Mouse (Mus musculus): Measurements from ENCODE around the gene Hist1h4h. TPM values are rescaled to one million over a fixed set of nuclear protein-coding genes. Genes with fewer than 3 reads are reported as not detected.
A peak's percentile ranks its signal among the peaks of the same experiment; 100 is the strongest.
"Not testable (repeated sequence)": the region's sequence is repeated elsewhere in the genome, so short reads cannot be mapped to it uniquely, and the experiment has no call there.

The Hist1h4h gene
- polyA plus RNA-seq, 1 experiment from 2014 or later = 7.1 TPM

DNA sequence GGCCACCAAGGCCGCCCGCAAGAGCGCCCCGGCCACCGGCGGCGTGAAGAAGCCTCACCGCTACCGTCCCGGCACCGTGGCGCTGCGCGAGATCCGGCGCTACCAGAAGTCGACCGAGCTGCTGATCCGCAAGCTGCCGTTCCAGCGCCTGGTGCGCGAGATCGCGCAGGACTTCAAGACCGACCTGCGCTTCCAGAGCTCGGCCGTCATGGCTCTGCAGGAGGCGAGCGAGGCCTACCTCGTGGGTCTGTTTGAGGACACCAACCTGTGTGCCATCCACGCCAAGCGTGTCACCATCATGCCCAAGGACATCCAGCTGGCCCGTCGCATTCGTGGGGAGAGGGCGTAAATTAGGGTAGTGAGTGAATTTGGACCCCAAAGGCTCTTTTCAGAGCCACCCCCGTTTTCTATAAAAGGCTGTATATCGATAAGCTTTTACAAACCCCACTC is 45.0 kb downstream of the Hist1h4h start:
- Histone ChIP-seq H3K4me1 (ENCODE audit: control insufficient read depth, insufficient read depth, low read length) (peaks cover 29% of the 10 kb centered on the region), H3K4me3 (ENCODE audit: low read depth, low read length) (peak overlapping the region; percentile 37), H3K9ac (ENCODE audit: low read length) (peak overlapping the region; percentile 74), H3K4me2 (ENCODE audit: low read length) (peak overlapping the region; percentile 77), H3K27ac (ENCODE audit: low read depth, low read length) (peak overlapping the region; percentile 78)
- H3K9me3 ChIP-seq (replicated peaks; ENCODE audit: control insufficient read depth, low read length); H3K36me3 ChIP-seq (ENCODE audit: control insufficient read depth, insufficient read depth, low read length); H3K27me3 ChIP-seq (replicated peaks; ENCODE audit: control insufficient read depth, insufficient read depth, low read length); ATAC-seq; DNase-seq (ENCODE audit: low spot score): not testable (repeated sequence)
- 0% methylated on average over 8 of the region's 40 CpGs for WGBS

DNA sequence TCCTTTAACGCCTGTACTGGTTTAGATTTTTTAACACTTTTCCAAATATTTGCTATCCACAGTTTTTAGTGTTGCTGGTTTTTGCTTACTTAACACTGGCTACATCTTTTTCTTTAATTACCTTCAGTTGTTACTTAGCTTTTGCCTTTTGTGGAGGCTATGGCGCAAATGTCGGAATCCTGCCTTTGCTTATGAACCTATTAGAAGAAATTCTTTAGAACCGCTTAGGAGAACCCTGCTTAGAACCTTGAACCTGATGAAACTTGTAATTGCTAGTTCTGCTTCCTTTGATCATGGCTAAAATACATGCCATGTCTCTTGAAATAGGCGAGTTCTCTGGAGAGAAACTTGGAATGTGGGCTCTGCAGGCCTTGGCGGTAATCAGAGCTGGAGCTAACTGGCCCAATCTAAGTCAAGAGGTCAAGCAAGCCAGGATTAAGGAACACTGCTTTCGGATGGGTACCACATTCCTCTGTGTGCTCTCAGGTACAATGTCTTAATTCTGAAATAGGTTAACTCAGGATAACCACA is 45.6 kb downstream of the Hist1h4h start:
- 2% methylated on average over 7 of the region's 7 CpGs for WGBS
- ATAC-seq = no peak

GRCm38 (mm10) chr13:23576906-23577639 is 46.2 kb downstream of the Hist1h4h start:
- peak overlapping the region; percentile 77 for H3K4me2 ChIP-seq (ENCODE audit: low read length)
- WGBS = 36% methylated on average over 6 of the region's 6 CpGs
- H3K9me3 ChIP-seq (replicated peaks; ENCODE audit: control insufficient read depth, low read length) = no peaks in the 10 kb centered on the region
- DNase-seq (ENCODE audit: low spot score) (no peak), ATAC-seq (no peak)
- H3K27me3 ChIP-seq (replicated peaks; ENCODE audit: control insufficient read depth, insufficient read depth, low read length) = no peaks in the 10 kb centered on the region
- no peaks in the 10 kb centered on the region for H3K36me3 ChIP-seq (ENCODE audit: control insufficient read depth, insufficient read depth, low read length)
- H3K27ac ChIP-seq (ENCODE audit: low read depth, low read length) = peak overlapping the region; percentile 78; the same call in 1 of the 2 replicates
- H3K9ac ChIP-seq (ENCODE audit: low read length) = peak overlapping the region; percentile 74
- H3K4me1 ChIP-seq (ENCODE audit: control insufficient read depth, insufficient read depth, low read length) = peaks cover 30% of the 10 kb centered on the region
- H3K4me3 ChIP-seq (ENCODE audit: low read depth, low read length) = peak overlapping the region; percentile 37

More for the DNA sequence above, 45.6 kb downstream of the Hist1h4h start:
- Histone ChIP-seq H3K4me1 (ENCODE audit: control insufficient read depth, insufficient read depth, low read length) (peaks cover 31% of the 10 kb centered on the region), H3K36me3 (ENCODE audit: control insufficient read depth, insufficient read depth, low read length) (no peaks in the 10 kb centered on the region), H3K9me3 (replicated peaks; ENCODE audit: control insufficient read depth, low read length) (no peaks in the 10 kb centered on the region), H3K27me3 (replicated peaks; ENCODE audit: control insufficient read depth, insufficient read depth, low read length) (no peaks in the 10 kb centered on the region), H3K9ac (ENCODE audit: low read length) (peak overlapping the region; percentile 74), H3K27ac (ENCODE audit: low read depth, low read length) (peak overlapping the region; percentile 78), H3K4me3 (ENCODE audit: low read depth, low read length) (peak overlapping the region; percentile 37), H3K4me2 (ENCODE audit: low read length) (peak overlapping the region; percentile 77)
- DNase-seq (ENCODE audit: low spot score) = no peak

DNA sequence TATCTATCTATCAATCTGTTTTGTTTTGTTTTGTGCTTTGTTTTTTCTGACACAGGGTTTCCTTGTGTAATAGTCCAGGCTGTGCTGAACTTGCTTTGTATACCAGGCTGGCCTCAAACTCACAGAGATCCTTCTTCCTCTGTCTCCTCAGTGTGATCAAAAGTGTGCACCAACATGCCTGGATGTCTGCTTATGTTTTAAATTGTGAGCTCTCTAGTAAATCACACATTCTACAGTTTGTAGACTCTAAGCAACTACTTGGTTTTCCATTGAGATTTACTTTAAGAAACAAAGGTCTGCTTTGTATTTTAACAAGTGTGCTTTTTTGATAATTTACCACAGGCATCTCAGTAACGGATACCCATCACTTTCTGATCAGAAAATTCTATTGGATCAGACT is 47.0 kb downstream of the Hist1h4h start:
- ATAC-seq = no peak
- Histone ChIP-seq H3K27ac (ENCODE audit: low read depth, low read length) (no peak overlapping the region), H3K36me3 (ENCODE audit: control insufficient read depth, insufficient read depth, low read length) (no peaks in the 10 kb centered on the region), H3K4me3 (ENCODE audit: low read depth, low read length) (no peak overlapping the region), H3K4me2 (ENCODE audit: low read length) (no peak overlapping the region), H3K4me1 (ENCODE audit: control insufficient read depth, insufficient read depth, low read length) (peaks cover 30% of the 10 kb centered on the region), H3K27me3 (replicated peaks; ENCODE audit: control insufficient read depth, insufficient read depth, low read length) (no peaks in the 10 kb centered on the region), H3K9ac (ENCODE audit: low read length) (no peak overlapping the region), H3K9me3 (replicated peaks; ENCODE audit: control insufficient read depth, low read length) (no peaks in the 10 kb centered on the region)
- DNase-seq (ENCODE audit: low spot score) = no peak
- WGBS = 95% methylated on average over 1 of the region's 1 CpGs

Small RNAs within 50 kb of the gene (microRNA-seq; reads per million reads assigned to microRNA genes)
- gene Gm44297 (not detected), gene Gm44359 (not detected), gene Gm44394 (not detected), gene n-TStga1 (0.79 reads per million)

Other genes starting within 250 kb of the Hist1h4h start
- 49.6 and 59.5 TPM in 2 replicates for gene Zfp322a, start 161.8 kb upstream of the Hist1h4h start, polyA plus RNA-seq (2014; fragmentation: Nextera tagmentation; extraction: Ambion mirVana)
- 12.9 and 13.8 TPM in 2 replicates for gene Abt1, start 107.2 kb upstream of the Hist1h4h start, polyA plus RNA-seq (2014; fragmentation: Nextera tagmentation; extraction: Ambion mirVana)
- 0.22 TPM in 1 of 2 replicates, not detected in the other for gene Btn1a1, start 65.1 kb upstream of the Hist1h4h start, polyA plus RNA-seq (2014; fragmentation: Nextera tagmentation; extraction: Ambion mirVana)
- 0.10 TPM in 1 of 2 replicates, not detected in the other for gene Btn2a2, start 42.2 kb upstream of the Hist1h4h start, polyA plus RNA-seq (2014; fragmentation: Nextera tagmentation; extraction: Ambion mirVana)
- gene Hist1h2af, start 2.9 kb downstream of the Hist1h4h start, polyA plus RNA-seq (2014; fragmentation: Nextera tagmentation; extraction: Ambion mirVana) = 1.9 and 4.4 TPM in 2 replicates
- gene Hist1h3g, start 4.4 kb downstream of the Hist1h4h start, polyA plus RNA-seq (2014; fragmentation: Nextera tagmentation; extraction: Ambion mirVana) = 2.2 and 5.3 TPM in 2 replicates
- 0.30 and 0.32 TPM in 2 replicates for gene Hist1h2bh, start 12.3 kb downstream of the Hist1h4h start, polyA plus RNA-seq (2014; fragmentation: Nextera tagmentation; extraction: Ambion mirVana)
- gene Hist1h3f, start 13.0 kb downstream of the Hist1h4h start, polyA plus RNA-seq (2014; fragmentation: Nextera tagmentation; extraction: Ambion mirVana) = 0.62 and 0.89 TPM in 2 replicates
- not detected in 2 replicates for gene Hist1h4f, start 20.6 kb downstream of the Hist1h4h start, polyA plus RNA-seq (2014; fragmentation: Nextera tagmentation; extraction: Ambion mirVana)
- gene Hist1h1d, start 22.2 kb downstream of the Hist1h4h start, polyA plus RNA-seq (2014; fragmentation: Nextera tagmentation; extraction: Ambion mirVana) = 0.36 and 0.52 TPM in 2 replicates
- 3.4 and 5.7 TPM in 2 replicates for gene Hist1h3e, start 31.3 kb downstream of the Hist1h4h start, polyA plus RNA-seq (2014; fragmentation: Nextera tagmentation; extraction: Ambion mirVana)
- 65.4 and 105 TPM in 2 replicates for gene Hist1h2ae, start 40.2 kb downstream of the Hist1h4h start, polyA plus RNA-seq (2014; fragmentation: Nextera tagmentation; extraction: Ambion mirVana)
- 2.3 and 4.3 TPM in 2 replicates for gene Hist1h2bg, start 40.3 kb downstream of the Hist1h4h start, polyA plus RNA-seq (2014; fragmentation: Nextera tagmentation; extraction: Ambion mirVana)
- 1.2 and 3.9 TPM in 2 replicates for gene Hist1h2bf, start 43.1 kb downstream of the Hist1h4h start, polyA plus RNA-seq (2014; fragmentation: Nextera tagmentation; extraction: Ambion mirVana)
- gene Hist1h2ad, start 43.3 kb downstream of the Hist1h4h start, polyA plus RNA-seq (2014; fragmentation: Nextera tagmentation; extraction: Ambion mirVana) = 2.2 and 3.2 TPM in 2 replicates
- gene Hist1h3d, start 44.7 kb downstream of the Hist1h4h start, polyA plus RNA-seq (2014; fragmentation: Nextera tagmentation; extraction: Ambion mirVana) = 5.8 and 5.9 TPM in 2 replicates
- 61.0 and 106 TPM in 2 replicates for gene Hist1h4d, start 50.5 kb downstream of the Hist1h4h start, polyA plus RNA-seq (2014; fragmentation: Nextera tagmentation; extraction: Ambion mirVana)
- 1.2 and 1.8 TPM in 2 replicates for gene Hist1h2be, start 90.1 kb downstream of the Hist1h4h start, polyA plus RNA-seq (2014; fragmentation: Nextera tagmentation; extraction: Ambion mirVana)
- gene Hist1h1e, start 91.5 kb downstream of the Hist1h4h start, polyA plus RNA-seq (2014; fragmentation: Nextera tagmentation; extraction: Ambion mirVana) = 12.2 and 17.8 TPM in 2 replicates
- 0.91 and 1.3 TPM in 2 replicates for gene Hist1h2ac, start 152.9 kb downstream of the Hist1h4h start, polyA plus RNA-seq (2014; fragmentation: Nextera tagmentation; extraction: Ambion mirVana)
- gene Hist1h2bc, start 153.1 kb downstream of the Hist1h4h start, polyA plus RNA-seq (2014; fragmentation: Nextera tagmentation; extraction: Ambion mirVana) = 32.2 and 39.5 TPM in 2 replicates
- not detected in 2 replicates for gene Hist1h1t, start 164.8 kb downstream of the Hist1h4h start, polyA plus RNA-seq (2014; fragmentation: Nextera tagmentation; extraction: Ambion mirVana)
- 2.9 and 6.5 TPM in 2 replicates for gene Hist1h4c, start 167.4 kb downstream of the Hist1h4h start, polyA plus RNA-seq (2014; fragmentation: Nextera tagmentation; extraction: Ambion mirVana)
- gene Hfe, start 179.8 kb downstream of the Hist1h4h start, polyA plus RNA-seq (2014; fragmentation: Nextera tagmentation; extraction: Ambion mirVana) = 3.5 and 4.7 TPM in 2 replicates
- gene Hist1h1c, start 207.8 kb downstream of the Hist1h4h start, polyA plus RNA-seq (2014; fragmentation: Nextera tagmentation; extraction: Ambion mirVana) = 16.9 and 25.2 TPM in 2 replicates
- 2.4 and 5.9 TPM in 2 replicates for gene Hist1h3c, start 214.6 kb downstream of the Hist1h4h start, polyA plus RNA-seq (2014; fragmentation: Nextera tagmentation; extraction: Ambion mirVana)
- 1.3 and 1.5 TPM in 2 replicates for gene Hist1h2bb, start 215.7 kb downstream of the Hist1h4h start, polyA plus RNA-seq (2014; fragmentation: Nextera tagmentation; extraction: Ambion mirVana)
- gene Hist1h2ab, start 220.1 kb downstream of the Hist1h4h start, polyA plus RNA-seq (2014; fragmentation: Nextera tagmentation; extraction: Ambion mirVana) = 27.8 and 49.2 TPM in 2 replicates
- gene Hist1h3b, start 221.2 kb downstream of the Hist1h4h start, polyA plus RNA-seq (2014; fragmentation: Nextera tagmentation; extraction: Ambion mirVana) = 2.3 and 9.6 TPM in 2 replicates
- 3.5 and 4.7 TPM in 2 replicates for gene Hist1h4b, start 226.0 kb downstream of the Hist1h4h start, polyA plus RNA-seq (2014; fragmentation: Nextera tagmentation; extraction: Ambion mirVana)
- 0.97 TPM in 1 of 2 replicates, not detected in the other for gene Hist1h4a, start 230.2 kb downstream of the Hist1h4h start, polyA plus RNA-seq (2014; fragmentation: Nextera tagmentation; extraction: Ambion mirVana)
- gene Hist1h3a, start 231.3 kb downstream of the Hist1h4h start, polyA plus RNA-seq (2014; fragmentation: Nextera tagmentation; extraction: Ambion mirVana) = 2.0 and 4.7 TPM in 2 replicates
- gene Hist1h1a, start 232.6 kb downstream of the Hist1h4h start, polyA plus RNA-seq (2014; fragmentation: Nextera tagmentation; extraction: Ambion mirVana) = 2.3 and 2.4 TPM in 2 replicates
- not detected in 2 replicates for gene Trim38, start 238.9 kb downstream of the Hist1h4h start, polyA plus RNA-seq (2014; fragmentation: Nextera tagmentation; extraction: Ambion mirVana)

All from forebrain, embryonic 14.5 days (tissue).